Mouse (Mus musculus) T-helper 17 cell (primary cell): ENCODE data around the gene Sdhaf2.
"Not testable (repeated sequence)": the region's sequence is repeated elsewhere in the genome, so short reads cannot be mapped to it uniquely, and the experiment has no call there.

ENCODE experiments used
- in situ Hi-C, 2 experiments: fragments of 300-600 bp; cut with MboI, MseI; formaldehyde crosslinking; loops; 1 replicate in 1 of 2; 2 replicates in 1 of 2; pipeline ENCODE4 v1.15.1; 2025; ENCODE audit warnings: high pct_unique_total_duplicates in 2 of 2

Gene Sdhaf2

DNA sequence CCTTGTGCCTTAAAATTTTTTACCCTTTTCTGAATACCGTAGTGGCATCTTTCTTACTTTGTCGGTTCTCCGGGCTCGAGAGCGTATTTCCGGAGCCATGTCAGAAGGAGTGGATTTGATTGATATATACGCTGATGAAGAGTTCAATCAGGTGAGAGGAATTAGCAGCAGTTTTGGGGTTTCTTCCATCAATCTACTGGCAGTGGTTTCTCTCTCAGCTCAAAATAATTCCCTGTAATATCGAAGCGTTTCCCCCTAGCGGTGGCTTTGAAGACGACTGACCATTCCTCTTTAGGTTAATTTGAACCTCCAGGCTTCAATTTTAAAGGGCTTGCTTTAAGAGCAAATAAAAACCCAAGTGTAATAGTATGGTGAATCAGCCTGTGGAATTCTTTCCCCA, at the start of gene Sdhaf2:
Gene Sdhaf2 (minus strand): TSS at position 233 of the 400 bp plus-strand sequence.
- in situ Hi-C loops = loop anchor here in 1 of 2 experiments (25.0 kb wide), 1 partner anchor 1411 kb away; no protein-coding TSS in a partner anchor

- in situ Hi-C loops = no loop called here
Observed at GRCm38 (mm10) chr19:10569627-10570026, 43.7 kb upstream of the Sdhaf2 start.

- in situ Hi-C loops = no loop called here
Observed at GRCm38 (mm10) chr19:10565217-10565616, 39.3 kb upstream of the Sdhaf2 start.

GRCm38 (mm10) chr19:10564278-10564677, 38.3 kb upstream of the Sdhaf2 start:
- in situ Hi-C loops = no loop called here

- in situ Hi-C loops = no loop called here
Observed at GRCm38 (mm10) chr19:10562351-10562750, 36.4 kb upstream of the Sdhaf2 start.

GRCm38 (mm10) chr19:10561558-10562314, 35.8 kb upstream of the Sdhaf2 start:
- in situ Hi-C loops = no loop called here

DNA sequence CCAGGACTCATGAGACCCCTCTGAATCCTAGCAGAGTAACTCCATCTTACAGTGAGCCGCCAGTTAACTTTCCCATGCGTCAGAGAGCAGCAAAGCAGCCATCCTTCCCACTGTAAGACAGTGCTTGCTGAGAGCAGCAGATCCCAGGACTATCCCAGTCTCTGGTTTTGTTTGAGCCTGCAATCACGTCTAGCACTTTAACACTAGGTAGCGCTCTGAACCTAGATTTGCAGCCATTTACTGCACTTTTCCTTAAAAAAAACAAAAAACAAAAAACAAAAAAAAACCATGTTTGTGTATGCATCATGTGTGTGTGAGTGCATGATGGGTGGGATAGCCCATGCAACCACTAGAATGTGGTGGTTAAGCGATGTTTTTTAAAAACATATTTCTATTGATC, 34.2 kb upstream of the Sdhaf2 start:
- in situ Hi-C loops = no loop called here

GRCm38 (mm10) chr19:10557837-10558375, 32.0 kb upstream of the Sdhaf2 start:
- in situ Hi-C loops = not testable (repeated sequence)

GRCm38 (mm10) chr19:10557430-10557829, 31.5 kb upstream of the Sdhaf2 start:
- in situ Hi-C loops = no loop called here

DNA sequence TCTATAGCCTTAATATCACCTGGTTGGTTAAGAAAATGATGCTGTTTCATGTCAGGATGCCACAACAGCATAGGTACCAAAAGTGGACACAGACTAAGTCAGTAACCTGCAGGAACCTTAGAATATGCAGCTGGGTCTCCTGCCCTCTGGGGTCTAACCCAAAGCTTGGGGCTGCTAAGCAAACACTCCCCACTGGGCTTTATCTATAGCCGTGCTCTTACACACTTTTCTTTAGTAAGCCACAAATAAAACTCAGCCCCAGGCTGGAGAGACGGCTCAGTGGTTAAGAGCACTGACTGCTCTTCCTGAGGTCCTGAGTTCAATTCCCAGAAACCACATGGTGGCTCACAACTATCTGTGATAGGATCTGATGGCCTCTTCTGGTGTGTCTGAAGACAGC, 31.1 kb upstream of the Sdhaf2 start:
- in situ Hi-C loops = no loop called here

DNA sequence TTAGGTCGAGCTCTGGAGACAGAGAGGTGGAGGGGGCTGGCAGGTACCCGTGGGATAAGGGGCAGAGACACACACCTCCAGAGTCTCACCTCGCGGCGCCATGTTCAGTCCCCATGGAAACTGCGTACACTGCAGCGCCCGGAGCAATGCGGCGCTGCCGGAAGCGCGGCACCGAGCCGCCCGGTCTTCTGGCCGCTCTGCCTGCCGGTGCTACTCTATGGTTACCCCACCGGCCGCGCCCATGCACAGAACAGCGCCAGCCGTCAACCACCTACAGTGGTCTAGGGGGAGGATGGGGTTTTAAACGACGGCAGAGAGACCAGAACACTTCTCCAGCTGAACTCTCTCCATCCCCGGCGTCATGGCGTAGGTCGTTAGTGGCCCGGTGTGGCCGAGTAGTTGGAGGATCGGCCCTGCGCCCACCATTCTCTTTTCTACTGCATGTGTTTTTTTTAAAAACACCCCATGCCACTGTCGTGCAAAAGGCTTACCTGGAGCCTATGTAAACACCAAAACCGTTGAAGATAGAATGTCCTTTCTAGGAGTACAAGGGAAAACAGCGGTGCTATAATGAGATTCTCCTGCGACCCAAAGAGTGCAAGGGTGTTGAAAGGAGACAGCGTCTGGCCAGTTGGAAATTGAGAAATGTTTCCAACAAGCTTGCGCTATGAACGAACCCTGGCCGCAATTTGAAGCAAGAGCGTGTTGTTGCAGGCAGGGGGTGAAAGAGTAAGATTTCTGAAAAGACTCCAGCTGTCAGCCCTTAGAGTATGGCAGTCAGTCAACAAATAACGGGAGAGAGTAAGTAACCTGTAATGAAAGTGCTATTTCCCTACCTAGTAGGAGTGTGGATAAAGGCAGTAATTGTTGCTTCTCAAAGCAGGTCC, 29.9 kb upstream of the Sdhaf2 start, which contains the start of gene Tmem216:
Gene Tmem216 (minus strand): TSS at position 615 of the 887 bp plus-strand sequence.
- in situ Hi-C loops = no loop called here

DNA sequence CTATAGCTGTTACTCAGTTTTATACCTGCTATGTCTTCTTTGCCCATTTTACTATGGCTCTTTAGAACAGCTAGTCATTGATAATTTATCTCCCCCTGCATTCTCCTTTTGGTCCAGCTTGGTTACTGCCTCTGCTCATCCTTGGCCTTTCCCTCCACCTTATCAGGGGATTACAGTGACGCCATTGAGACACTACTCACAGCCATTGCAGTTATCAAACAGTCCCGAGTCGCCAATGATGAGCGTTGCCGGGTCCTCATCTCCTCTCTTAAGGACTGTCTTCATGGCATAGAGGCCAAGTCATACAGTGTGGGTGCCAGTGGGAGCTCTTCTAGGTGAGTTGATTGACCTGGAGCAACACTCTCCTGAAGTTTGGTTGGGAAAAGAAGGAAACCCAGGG, 13.5 kb upstream of the Sdhaf2 start:
- in situ Hi-C loops = loop anchor here in 1 of 2 experiments (25.0 kb wide), 1 partner anchor 1398 kb away; no protein-coding TSS in a partner anchor

DNA sequence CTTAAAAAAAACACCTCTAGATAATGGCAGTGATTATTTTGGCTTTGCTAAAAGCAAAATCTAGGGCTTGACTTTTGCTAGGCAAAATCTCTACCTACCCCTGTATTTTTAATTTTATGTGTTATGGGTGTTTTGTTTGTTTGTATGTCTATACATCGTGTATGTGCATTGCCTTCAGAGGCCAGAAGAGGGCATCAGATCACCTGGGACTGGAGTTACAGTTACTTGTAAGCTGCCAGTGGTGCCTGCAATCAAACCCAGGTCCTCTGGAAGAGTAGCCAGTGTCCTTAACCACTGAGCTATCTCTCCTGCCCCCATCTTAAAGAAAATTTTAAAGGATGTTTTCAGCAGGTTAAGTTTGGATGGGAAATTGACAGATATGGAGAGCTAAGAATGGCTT, 4.1 kb upstream of the Sdhaf2 start:
- in situ Hi-C loops = loop anchor here in 1 of 2 experiments (25.0 kb wide), 1 partner anchor 1407 kb away; no protein-coding TSS in a partner anchor

DNA sequence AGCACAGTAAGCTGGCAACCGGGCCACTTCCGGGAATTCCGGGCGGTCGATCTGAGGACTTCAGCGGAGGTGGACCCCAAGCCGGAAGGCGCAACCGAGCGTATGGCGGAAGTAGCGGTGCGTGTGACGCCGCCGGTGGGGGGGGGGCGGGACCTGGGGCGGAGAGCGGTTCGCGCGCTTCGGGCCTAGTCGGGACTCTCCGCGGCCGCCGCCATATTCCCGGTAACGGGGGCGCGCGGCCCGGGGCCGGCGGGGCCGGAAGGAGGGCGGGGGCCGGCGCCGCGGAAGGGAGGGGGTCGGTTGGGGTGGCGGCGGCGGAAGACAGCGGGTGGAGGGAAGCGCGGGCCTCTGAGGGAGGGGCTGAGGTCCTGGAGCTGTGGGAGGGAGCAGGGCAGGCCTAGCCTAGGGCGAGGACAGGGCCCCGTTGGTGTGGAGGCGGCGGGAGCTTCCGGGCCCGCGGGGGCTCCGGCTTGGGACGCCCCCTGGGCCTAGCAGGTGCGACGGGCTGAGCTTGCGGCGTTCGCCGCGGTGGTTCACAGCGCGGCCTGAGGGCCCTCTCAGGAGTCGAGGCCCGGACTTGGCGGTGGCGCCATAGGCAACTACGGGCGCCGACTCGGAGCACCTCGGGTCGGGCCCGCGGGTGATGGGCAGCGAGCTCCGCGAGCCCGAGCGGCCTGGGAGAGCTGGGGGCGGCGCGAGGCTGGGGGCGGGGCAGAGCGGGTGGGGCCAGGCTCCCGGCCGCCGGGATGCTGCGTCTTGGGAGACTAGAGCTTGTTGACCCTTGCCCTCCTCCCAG, 638 bp downstream of the Sdhaf2 start, which contains the start of gene Cpsf7:
Gene Cpsf7 (plus strand): TSS at position 161 of the 796 bp plus-strand sequence.
- in situ Hi-C loops = loop anchor here in 1 of 2 experiments (25.0 kb wide), 1 partner anchor 1412 kb away; no protein-coding TSS in a partner anchor

DNA sequence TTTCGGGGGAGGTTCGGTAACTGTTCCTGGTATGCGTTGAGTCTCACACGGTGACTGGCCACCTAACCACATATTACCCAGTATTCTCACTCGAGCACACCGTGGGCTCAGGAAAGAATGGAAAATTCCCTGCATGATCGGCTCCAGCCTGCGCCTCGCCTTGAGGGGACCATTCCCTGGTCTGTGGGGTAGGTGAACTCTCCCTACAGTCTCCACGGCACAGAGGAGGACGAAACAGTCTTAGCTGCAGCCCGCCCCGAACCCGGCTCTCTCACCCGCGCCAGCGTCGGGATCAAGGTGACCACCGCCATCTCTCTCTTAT, 1.2 kb downstream of the Sdhaf2 start:
- in situ Hi-C loops = loop anchor here in 1 of 2 experiments (25.0 kb wide), 1 partner anchor 1413 kb away; no protein-coding TSS in a partner anchor

- in situ Hi-C loops = no loop called here
Observed at GRCm38 (mm10) chr19:10523483-10524080, 2.4 kb downstream of the Sdhaf2 start.

- in situ Hi-C loops = no loop called here
Observed at GRCm38 (mm10) chr19:10521926-10522325, 4.0 kb downstream of the Sdhaf2 start.

DNA sequence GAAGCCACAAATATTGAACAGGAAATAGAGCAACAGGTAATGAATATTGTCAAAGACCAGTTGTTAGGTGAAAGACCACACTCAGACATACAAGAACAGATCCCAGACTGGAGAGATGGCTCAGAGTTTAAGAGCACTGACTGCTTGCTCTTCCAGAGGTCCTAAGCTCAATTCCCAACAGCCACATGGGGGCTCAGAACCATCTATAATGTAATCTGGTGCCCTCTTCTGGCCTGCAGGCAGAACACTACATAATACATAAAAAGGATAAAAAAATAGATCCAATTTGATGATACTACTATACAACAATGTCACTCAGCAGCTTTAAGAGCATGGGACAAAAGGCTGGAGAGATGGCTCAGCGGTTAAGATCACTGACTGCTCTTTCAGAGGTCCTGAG, 5.6 kb downstream of the Sdhaf2 start:
- in situ Hi-C loops = no loop called here

- in situ Hi-C loops = no loop called here
Observed at GRCm38 (mm10) chr19:10510759-10511330, 15.1 kb downstream of the Sdhaf2 start.

DNA sequence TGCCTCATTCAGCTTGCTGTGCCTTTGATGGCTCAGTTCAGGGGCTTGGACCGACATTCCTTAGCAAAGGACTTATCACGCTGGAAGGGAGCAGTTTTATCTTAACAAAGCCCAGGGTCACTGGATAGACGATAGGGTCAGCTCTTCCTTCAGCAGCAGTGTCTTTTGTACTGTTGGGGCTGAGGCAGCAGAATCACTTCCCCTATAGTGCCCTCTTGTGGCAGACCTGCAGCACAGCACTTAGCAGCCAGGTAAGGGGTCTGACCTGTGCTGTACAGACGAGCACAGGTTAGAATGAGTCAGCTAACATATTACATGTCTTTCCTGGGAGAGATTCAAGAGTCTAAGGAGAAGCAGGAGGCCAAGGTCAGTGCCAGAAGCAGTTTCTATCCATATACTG, 23.4 kb downstream of the Sdhaf2 start:
- in situ Hi-C loops = no loop called here
